Mouse (Mus musculus) heart, adult 2 months (tissue): ENCODE results near the gene Lad1. TPM values are rescaled to one million over a fixed set of nuclear protein-coding genes. Genes with fewer than 3 reads are reported as not detected.

ENCODE experiments used
- DNase-seq, 2 experiments: peaks; one replicate each; pipeline ENCODE4 v3.0.0; 2021
- H3K27ac ChIP-seq: fragments of 200-600 bp; 2 replicates; pipeline ENCODE4 v1.8.1; 2022
- H3K27me3 ChIP-seq: fragments of 200-500 bp; 2 replicates; pipeline ENCODE4 v1.6.1; 2012; ENCODE audit warnings: mild to moderate bottlenecking, low read length, inconsistent platforms, mixed read lengths; ENCODE audit not compliant: control insufficient read depth, insufficient read depth
- H3K36me3 ChIP-seq: fragments of 200-500 bp; 2 replicates; pipeline ENCODE4 v1.6.1; 2012; ENCODE audit warnings: low read length, inconsistent platforms; ENCODE audit not compliant: control insufficient read depth, insufficient read depth
- H3K4me1 ChIP-seq: fragments of 200-500 bp; 2 replicates; pipeline ENCODE4 v1.6.1; 2011; ENCODE audit warnings: low read length; ENCODE audit not compliant: control insufficient read depth, insufficient read depth
- H3K4me3 ChIP-seq: fragments of 200-600 bp; 2 replicates; pipeline ENCODE4 v1.8.1; 2022
- H3K79me2 ChIP-seq: fragments of 200-500 bp; replicated peaks from 2 replicates; pipeline ENCODE4 v1.6.1; 2012; ENCODE audit warnings: mild to moderate bottlenecking, inconsistent platforms, low read length, moderate library complexity, mixed read lengths; ENCODE audit not compliant: control insufficient read depth, insufficient read depth
- H3K9ac ChIP-seq: fragments of 200-500 bp; 2 replicates; pipeline ENCODE4 v1.6.1; 2012; ENCODE audit warnings: low read depth, mild to moderate bottlenecking, control low read depth, inconsistent platforms, low read length, mixed read lengths
- CTCF ChIP-seq: fragments of 200-600 bp; IDR thresholded peaks from 2 replicates; pipeline ENCODE4 v1.8.1; 2022; ENCODE audit warnings: antibody characterized with exemption, mild to moderate bottlenecking, moderate library complexity
- EP300 ChIP-seq: fragments of 200-500 bp; IDR thresholded peaks from 2 replicates; pipeline ENCODE4 v1.6.1; 2011; ENCODE audit warnings: low read depth, low read length, control low read depth; ENCODE audit not compliant: insufficient read depth
- POLR2A ChIP-seq: fragments of 200-500 bp; IDR thresholded peaks from 2 replicates; pipeline ENCODE4 v1.6.1; 2011; ENCODE audit warnings: mild to moderate bottlenecking, low read depth, low read length, control low read depth; ENCODE audit not compliant: insufficient read depth
- WGBS: fragments of 180-500 bp; shearing (Covaris S2); methylation state at CpG from one replicate; pipeline ENCODE4 v1.1.7; 2018; 5-methylcytosine and 5-hydroxymethylcytosine counted together
- intact Hi-C: fragments of 180-260 bp; cut with DNase I; formaldehyde crosslinking; loops from one replicate; pipeline ENCODE4 v1.15.1; 2025
- polyA plus RNA-seq: library from polyadenylated mRNA; depleted of rRNA; stranded (reverse); fragments of >200 nt; gene quantifications from 2 replicates; pipeline ENCODE4 v1.2.3, GENCODE M21; 2012; rRNA removed
- total RNA-seq, 2 experiments: library from RNA; stranded (reverse); gene quantifications; 2 replicates each; pipeline ENCODE4 v1.2.3; 2021

Lad1 gene
- total and polyA plus RNA-seq, 3 experiments: 7.2 to 16.2 (median 7.3) TPM

GRCm38 (mm10) chr1:135872991-135873390, 54.6 kb downstream of the Lad1 start:
- WGBS: 83% methylated on average over 4 of the region's 4 CpGs

GRCm38 (mm10) chr1:135877248-135877647, 58.9 kb downstream of the Lad1 start:
- no peak overlapping the region for H3K4me3 ChIP-seq

More at GRCm38 (mm10) chr1:135872991-135873390, 54.6 kb downstream of the Lad1 start:
- intact Hi-C loops: no loop called here
- no peaks in the 10 kb centered on the region for H3K36me3 ChIP-seq
- H3K9ac ChIP-seq: no peak overlapping the region
- no peaks in the 10 kb centered on the region for H3K4me1 ChIP-seq
- TF ChIP-seq EP300 (no peak), POLR2A (no peak), CTCF (no peak)
- H3K27me3 ChIP-seq: peaks cover 2% of the 10 kb centered on the region; the same call in 1 of the 2 replicates
- H3K79me2 ChIP-seq: no peaks in the 10 kb centered on the region
- no peak for DNase-seq
- no peak overlapping the region for H3K27ac ChIP-seq
- no peak overlapping the region for H3K4me3 ChIP-seq

GRCm38 (mm10) chr1:135882385-135883109, 64.1 kb downstream of the Lad1 start:
- H3K79me2 ChIP-seq: no peaks in the 10 kb centered on the region
- DNase-seq: peak; percentile 34 to 42

More at GRCm38 (mm10) chr1:135877248-135877647, 58.9 kb downstream of the Lad1 start:
- Histone ChIP-seq H3K27ac (no peak overlapping the region), H3K79me2 (no peaks in the 10 kb centered on the region), H3K36me3 (no peaks in the 10 kb centered on the region), H3K27me3 (no peaks in the 10 kb centered on the region), H3K4me1 (no peaks in the 10 kb centered on the region), H3K9ac (no peak overlapping the region)
- no peak for TF ChIP-seq EP300
- TF ChIP-seq POLR2A: no peak
- no peak for TF ChIP-seq CTCF
- DNase-seq: no peak
- 56% methylated on average over 2 of the region's 2 CpGs for WGBS
- intact Hi-C loops: no loop called here

More at GRCm38 (mm10) chr1:135882385-135883109, 64.1 kb downstream of the Lad1 start:
- no peak overlapping the region for H3K27ac ChIP-seq
- intact Hi-C loops: loop anchor here (2.0 to 5.0 kb wide), 2 partner anchors 18 to 60 kb away; no protein-coding TSS in a partner anchor
- H3K36me3 ChIP-seq: no peaks in the 10 kb centered on the region
- 67% methylated on average over 10 of the region's 10 CpGs for WGBS
- no peaks in the 10 kb centered on the region for H3K4me1 ChIP-seq
- no peak overlapping the region for H3K9ac ChIP-seq
- H3K27me3 ChIP-seq: no peaks in the 10 kb centered on the region
- no peak for TF ChIP-seq EP300
- TF ChIP-seq CTCF: peak; percentile 87
- no peak overlapping the region for H3K4me3 ChIP-seq

Other genes with a start within 250 kb of the Lad1 start
- 10 to 100 TPM; 19.1 to 20.7 TPM for gene Nav1, start 211.3 kb upstream of the Lad1 start, total RNA-seq
- 15.2 and 16.8 TPM in 2 replicates for gene Nav1, start 211.3 kb upstream of the Lad1 start, polyA plus RNA-seq
- 10 to 100 TPM; 50.1 to 50.5 TPM for gene Csrp1, start 98.5 kb upstream of the Lad1 start, total RNA-seq
- gene Csrp1, start 98.5 kb upstream of the Lad1 start, polyA plus RNA-seq: 99.2 and 128 TPM in 2 replicates
- gene Phlda3, start 52.5 kb upstream of the Lad1 start, total RNA-seq: 10 to 100 TPM in 1 of 2 experiments, 1 to 10 TPM in 1; 8.4 to 11.5 TPM
- gene Phlda3, start 52.5 kb upstream of the Lad1 start, polyA plus RNA-seq: 23.3 and 36.8 TPM in 2 replicates
- gene Tnni1, start 39.2 kb upstream of the Lad1 start, total RNA-seq: 1 to 10 TPM in 1 of 2 experiments, under 1 TPM in 1; 0.84 to 1.1 TPM
- gene Tnni1, start 39.2 kb upstream of the Lad1 start, polyA plus RNA-seq: 1.3 and 2.5 TPM in 2 replicates
- gene Tnnt2, start 17.8 kb downstream of the Lad1 start, total RNA-seq: 1,000 to 10,000 TPM; 8,290 to 9,301 TPM
- 3,392 and 4,661 TPM in 2 replicates for gene Tnnt2, start 17.8 kb downstream of the Lad1 start, polyA plus RNA-seq
- gene Pkp1, start 100.6 kb downstream of the Lad1 start, total RNA-seq: not detected
- gene Pkp1, start 100.6 kb downstream of the Lad1 start, polyA plus RNA-seq: 0.03 and 0.16 TPM in 2 replicates
- gene Igfn1, start 187.7 kb downstream of the Lad1 start, total RNA-seq: not detected
- not detected in 2 replicates for gene Igfn1, start 187.7 kb downstream of the Lad1 start, polyA plus RNA-seq
- gene Tmem9, start 189.6 kb downstream of the Lad1 start, total RNA-seq: 10 to 100 TPM; 11.1 to 13.1 TPM
- 28.6 and 47.8 TPM in 2 replicates for gene Tmem9, start 189.6 kb downstream of the Lad1 start, polyA plus RNA-seq
- gene Ascl5, start 232.2 kb downstream of the Lad1 start, total RNA-seq: not detected
- not detected in 2 replicates for gene Ascl5, start 232.2 kb downstream of the Lad1 start, polyA plus RNA-seq
- 1 to 10 TPM; 8.0 to 9.1 TPM for gene Cacna1s, start 234.2 kb downstream of the Lad1 start, total RNA-seq
- 11.4 and 12.4 TPM in 2 replicates for gene Cacna1s, start 234.2 kb downstream of the Lad1 start, polyA plus RNA-seq